Mouse (Mus musculus): ENCODE data around the gene Gm10681.
"Not testable (repeated sequence)": the region's sequence is repeated elsewhere in the genome, so short reads cannot be mapped to it uniquely, and the experiment has no call there.

DNA sequence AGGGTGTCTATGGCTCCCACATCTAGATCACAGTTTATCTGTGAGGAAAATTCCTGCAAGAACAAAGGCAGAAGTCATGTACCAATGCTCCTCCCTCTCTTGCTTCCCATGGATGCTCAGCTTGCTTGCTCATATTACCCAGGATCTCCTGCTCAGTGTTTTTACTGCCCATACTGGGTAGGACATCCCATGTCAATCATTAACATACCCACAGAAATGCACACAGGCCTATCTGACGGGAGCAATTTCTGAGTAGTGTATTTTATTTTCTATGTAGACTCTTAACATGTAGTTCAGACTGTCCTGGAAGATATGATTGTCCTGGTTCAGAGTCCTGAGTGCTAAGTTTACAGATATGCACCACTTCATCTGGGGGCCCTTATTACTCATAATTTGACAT is 6.4 kb downstream of the Gm10681 start:
- TF ChIP-seq CTCF (conservative IDR thresholded peaks at IDR 0.05; ENCODE audit: low read length); POU5F1 (IDR thresholded peaks at IDR 0.05; ENCODE audit: borderline replicate concordance, low read length); NANOG (IDR thresholded peaks at IDR 0.05; ENCODE audit: borderline replicate concordance, low read length): not testable (repeated sequence)

Measured in E14TG2a.4 (cell line).